Mouse (Mus musculus): ENCODE results near the gene Ipo5. TPM values are rescaled to one million over a fixed set of nuclear protein-coding genes. Genes with fewer than 3 reads are reported as not detected.

The Ipo5 gene
- 10.6 and 12.1 TPM in 2 replicates for polyA plus RNA-seq (2012; rRNA removed)

GRCm38 (mm10) chr14:120910733-120911324 is at the start of gene Ipo5:
Ipo5 (plus strand) TSS chr14:120911224.

Other genes with a start within 250 kb of the Ipo5 start
- 23.0 and 26.5 TPM in 2 replicates for gene Farp1, start 124.0 kb downstream of the Ipo5 start, polyA plus RNA-seq (2012; rRNA removed)

Data from colon, adult 2 months (tissue).